Mouse (Mus musculus) heart, postnatal 0 days (tissue): ENCODE measurements at regions not wholly inside any gene's neighbourhood (a gene's known extent, or its start where the extent isn't known, plus 50 kb on each side); places are given as distances from the start of the nearest gene placed in this dataset.
A peak's percentile ranks its signal among the peaks of the same experiment; 100 is the strongest.

ENCODE experiments used
- ATAC-seq: fragments of 200-750 bp; cut with Nextera tagmentation; 2 replicates; pipeline ENCODE4 v1.8.0; 2017; ENCODE audit warnings: low read depth, moderate number of reproducible peaks, moderate library complexity; ENCODE audit not compliant: insufficient read depth
- DNase-seq: peaks from one replicate; pipeline ENCODE4 v3.0.0-alpha.2; 2016; ENCODE audit warnings: low spot score
- H3K27ac ChIP-seq: fragments of 300-500 bp; sonication (generic); 2 replicates; pipeline ENCODE4 v1.5.1; 2014; ENCODE audit warnings: low read depth, mild to moderate bottlenecking
- H3K27me3 ChIP-seq: fragments of 300-500 bp; sonication (generic); 2 replicates; pipeline ENCODE4 v1.6.1; 2014; ENCODE audit warnings: low read length, mixed read lengths; ENCODE audit not compliant: control insufficient read depth, insufficient read depth
- H3K36me3 ChIP-seq: fragments of 300-500 bp; sonication (generic); replicated peaks from 2 replicates; pipeline ENCODE4 v1.6.1; 2014; ENCODE audit warnings: low read length, mixed read lengths; ENCODE audit not compliant: control insufficient read depth, insufficient read depth
- H3K4me1 ChIP-seq: fragments of 300-500 bp; sonication (generic); 2 replicates; pipeline ENCODE4 v1.6.1; 2014; ENCODE audit warnings: antibody characterized with exemption; ENCODE audit not compliant: control insufficient read depth, insufficient read depth
- H3K4me2 ChIP-seq: fragments of 300-500 bp; sonication (generic); 2 replicates; pipeline ENCODE4 v1.6.1; 2014; ENCODE audit warnings: low read depth, mild to moderate bottlenecking, low read length, moderate library complexity
- H3K4me3 ChIP-seq: fragments of 300-500 bp; sonication (generic); 2 replicates; pipeline ENCODE4 v1.5.1; 2014; ENCODE audit warnings: low read depth, low read length
- H3K9ac ChIP-seq: fragments of 300-500 bp; sonication (generic); replicated peaks from 2 replicates; pipeline ENCODE4 v1.6.1; 2014; ENCODE audit warnings: low read depth, low read length, mixed read lengths
- H3K9me3 ChIP-seq: fragments of 300-500 bp; sonication (generic); replicated peaks from 2 replicates; pipeline ENCODE4 v1.6.1; 2016; ENCODE audit warnings: low read length; ENCODE audit not compliant: control insufficient read depth
- CTCF ChIP-seq: IDR thresholded peaks from 2 replicates; pipeline ENCODE4 v1.5.1; 2016; ENCODE audit warnings: antibody characterized with exemption, control low read depth, low read depth
- EP300 ChIP-seq: IDR thresholded peaks from 2 replicates; pipeline ENCODE4 v1.6.1; 2016; ENCODE audit warnings: antibody characterized with exemption, low read depth
- WGBS: fragments of 180-500 bp; shearing (Covaris S2); extraction: QIAGEN DNeasy Blood & Tissue Kit; methylation state at CpG from one replicate; pipeline ENCODE4 v1.1.7; 2014; 5-methylcytosine and 5-hydroxymethylcytosine counted together

DNA sequence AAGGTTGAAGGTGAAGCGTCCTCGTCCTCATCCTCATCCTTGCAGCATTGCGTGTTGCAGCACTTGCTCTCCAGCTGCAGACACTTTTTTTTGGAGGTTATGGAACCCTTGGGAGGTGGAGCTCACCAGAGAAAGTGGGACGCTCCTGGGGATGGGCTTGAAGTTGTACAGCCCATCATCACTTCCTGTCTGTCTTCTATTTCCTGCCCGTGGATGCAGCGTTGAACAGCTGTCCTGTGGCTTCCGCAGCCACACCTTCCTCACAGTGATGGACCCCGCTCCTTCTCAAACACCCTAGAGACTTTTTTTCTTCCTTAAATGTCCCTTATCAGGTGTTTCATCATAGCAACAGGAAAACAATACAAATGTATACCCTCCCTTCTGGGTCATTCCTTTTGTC is 171.5 kb upstream of the Sdk2 start:
- Histone ChIP-seq H3K9ac (no peak overlapping the region), H3K4me1 (no peaks in the 10 kb centered on the region), H3K27ac (no peak overlapping the region), H3K9me3 (no peaks in the 10 kb centered on the region), H3K4me2 (no peak overlapping the region), H3K36me3 (no peaks in the 10 kb centered on the region), H3K27me3 (no peaks in the 10 kb centered on the region), H3K4me3 (no peak overlapping the region)
- TF ChIP-seq CTCF (no peak), EP300 (no peak)
- 68% methylated on average over 8 of the region's 8 CpGs for WGBS
- no peak for ATAC-seq
- no peak for DNase-seq

DNA sequence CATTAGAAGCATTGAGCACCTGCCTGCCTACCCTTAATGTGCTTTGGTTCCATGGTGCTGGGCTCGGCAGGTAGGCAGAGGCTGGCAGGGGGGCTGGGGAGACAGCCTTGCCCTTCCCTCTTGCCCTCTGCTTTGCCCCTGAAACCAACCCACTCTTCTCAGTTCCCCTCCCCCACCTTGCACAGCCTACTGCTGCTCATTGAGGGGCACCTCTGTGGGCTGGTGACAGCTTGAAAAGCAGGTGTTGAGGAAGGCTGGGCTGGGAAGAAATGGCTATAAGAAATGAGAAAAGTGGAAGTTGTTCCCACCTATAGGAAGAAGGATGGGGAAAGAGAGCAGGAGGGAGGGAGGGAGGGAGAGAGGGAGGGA is 167.7 kb upstream of the Sdk2 start:
- no peaks in the 10 kb centered on the region for H3K36me3 ChIP-seq
- no peak for DNase-seq
- H3K27ac ChIP-seq, result no peak overlapping the region; the same call in 1 of the 2 replicates
- no peaks in the 10 kb centered on the region for H3K27me3 ChIP-seq
- H3K9me3 ChIP-seq, result no peaks in the 10 kb centered on the region
- no peak overlapping the region for H3K9ac ChIP-seq
- no peak for ATAC-seq
- 50% methylated on average over 1 of the region's 1 CpGs for WGBS
- TF ChIP-seq CTCF, result no peak
- TF ChIP-seq EP300, result no peak
- H3K4me2 ChIP-seq, result peak overlapping the region; percentile 7; the same call in 1 of the 2 replicates
- H3K4me3 ChIP-seq, result no peak overlapping the region
- H3K4me1 ChIP-seq, result 0 out of 2 replicates have a peak, but pooled peaks cover 5% of the 10 kb centered on the region

- WGBS, result 81% methylated on average over 19 of the region's 19 CpGs
- Histone ChIP-seq H3K27me3 (no peaks in the 10 kb centered on the region), H3K4me1 (0 out of 2 replicates have a peak, but pooled peaks cover 5% of the 10 kb centered on the region), H3K4me3 (no peak overlapping the region), H3K4me2 (peak overlapping the region; percentile 7; the same call in 1 of the 2 replicates), H3K9ac (no peak overlapping the region), H3K27ac (no peak overlapping the region; the same call in 1 of the 2 replicates), H3K36me3 (no peaks in the 10 kb centered on the region), H3K9me3 (no peaks in the 10 kb centered on the region)
- DNase-seq (no peak), ATAC-seq (no peak)
- TF ChIP-seq EP300, result no peak
- no peak for TF ChIP-seq CTCF
Measured at GRCm38 (mm10) chr11:114233636-114234541, 167.0 kb upstream of the Sdk2 start.

DNA sequence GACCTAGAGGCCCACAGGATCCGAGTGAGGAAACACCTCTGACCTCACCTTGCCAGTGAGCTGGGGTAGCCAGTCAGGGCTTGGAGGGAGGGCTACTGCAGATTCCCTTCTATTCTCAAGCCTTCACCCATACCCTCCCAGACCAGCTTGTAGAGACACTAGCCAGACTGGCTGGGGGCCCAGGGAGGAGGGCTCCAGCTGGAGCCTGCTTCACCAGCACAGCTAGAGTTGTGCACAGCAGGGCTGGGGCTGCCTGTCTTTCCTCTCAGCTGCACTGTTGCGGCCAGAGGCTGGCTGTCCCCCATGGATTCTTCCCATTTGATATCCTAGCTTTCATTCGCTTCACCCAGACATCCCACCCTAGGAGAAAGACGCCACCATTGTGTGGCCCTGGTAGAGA is 165.0 kb upstream of the Sdk2 start:
- WGBS, result 67% methylated on average over 4 of the region's 4 CpGs
- Histone ChIP-seq H3K4me3 (no peak overlapping the region), H3K4me1 (0 out of 2 replicates have a peak, but pooled peaks cover 5% of the 10 kb centered on the region), H3K27ac (no peak overlapping the region), H3K36me3 (no peaks in the 10 kb centered on the region), H3K9ac (no peak overlapping the region), H3K9me3 (no peaks in the 10 kb centered on the region), H3K27me3 (no peaks in the 10 kb centered on the region), H3K4me2 (no peak overlapping the region)
- TF ChIP-seq CTCF (no peak), EP300 (no peak)
- DNase-seq, result no peak
- no peak for ATAC-seq

DNA sequence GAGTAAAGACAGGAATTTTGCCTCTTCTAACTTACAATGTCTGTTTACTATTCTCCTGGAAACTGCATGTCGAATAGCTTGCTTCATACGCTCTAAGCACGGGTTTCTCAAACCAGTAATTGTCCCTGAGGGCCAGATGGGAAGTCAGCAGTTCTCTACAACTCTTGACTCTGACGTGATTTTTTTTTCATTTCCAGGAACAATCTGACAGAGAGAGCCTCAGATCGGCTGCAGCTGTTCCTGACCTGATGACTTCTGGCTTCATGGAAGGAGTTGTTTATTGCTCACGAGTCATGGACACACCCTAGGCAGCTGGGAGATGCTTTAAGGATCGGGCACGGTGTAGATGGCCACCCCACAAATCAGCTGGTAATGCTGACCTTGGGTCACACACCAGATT is 162.9 kb upstream of the Sdk2 start:
- H3K9ac ChIP-seq, result no peak overlapping the region
- ATAC-seq (peak; percentile 40), DNase-seq (peak; percentile 41)
- H3K36me3 ChIP-seq, result no peaks in the 10 kb centered on the region
- no peak overlapping the region for H3K4me3 ChIP-seq
- TF ChIP-seq CTCF (no peak), EP300 (no peak)
- no peaks in the 10 kb centered on the region for H3K9me3 ChIP-seq
- 54% methylated on average over 8 of the region's 8 CpGs for WGBS
- H3K4me1 ChIP-seq, result 0 out of 2 replicates have a peak, but pooled peaks cover 5% of the 10 kb centered on the region
- peak overlapping the region; percentile 34; the same call in 1 of the 2 replicates for H3K27ac ChIP-seq
- H3K27me3 ChIP-seq, result no peaks in the 10 kb centered on the region
- no peak overlapping the region for H3K4me2 ChIP-seq

DNA sequence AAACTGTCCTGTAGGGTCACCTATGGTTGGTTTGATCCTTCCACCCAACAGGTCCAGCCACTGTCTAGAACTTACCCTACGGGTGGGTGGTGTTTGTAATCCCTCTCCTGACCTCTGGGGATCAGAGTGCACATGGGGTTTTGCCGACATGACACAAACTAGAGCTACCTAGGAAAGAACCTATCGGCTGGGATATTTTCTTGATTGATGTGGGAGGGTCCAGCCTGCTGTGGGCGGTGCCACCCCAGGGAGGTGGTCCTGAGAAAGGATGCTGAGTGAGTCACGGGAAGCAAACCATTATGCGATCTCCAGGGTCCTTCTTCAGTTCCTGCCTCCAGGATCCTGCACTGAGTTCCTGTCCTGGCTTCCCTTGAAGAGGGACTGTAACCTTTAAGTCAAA is 162.3 kb upstream of the Sdk2 start:
- H3K4me1 ChIP-seq, result 0 out of 2 replicates have a peak, but pooled peaks cover 5% of the 10 kb centered on the region
- H3K4me3 ChIP-seq, result no peak overlapping the region
- H3K9me3 ChIP-seq, result no peaks in the 10 kb centered on the region
- no peaks in the 10 kb centered on the region for H3K27me3 ChIP-seq
- DNase-seq (no peak), ATAC-seq (no peak; the same call in 1 of the 2 replicates)
- H3K36me3 ChIP-seq, result no peaks in the 10 kb centered on the region
- WGBS, result 82% methylated on average over 6 of the region's 6 CpGs
- H3K27ac ChIP-seq, result peak overlapping the region; percentile 34; the same call in 1 of the 2 replicates
- no peak overlapping the region for H3K4me2 ChIP-seq
- no peak overlapping the region for H3K9ac ChIP-seq
- TF ChIP-seq CTCF, result no peak
